Mouse (Mus musculus) ovary, adult 18-20 months (tissue): Measurements from ENCODE around the gene Slc11a1.
"Not testable (repeated sequence)": the region's sequence is repeated elsewhere in the genome, so short reads cannot be mapped to it uniquely, and the experiment has no call there.

Source experiments
- DNase-seq: peaks from one replicate; pipeline ENCODE4 v3.0.0; 2022; ENCODE audit warnings: low spot score, mixed read lengths

Slc11a1 gene

DNA sequence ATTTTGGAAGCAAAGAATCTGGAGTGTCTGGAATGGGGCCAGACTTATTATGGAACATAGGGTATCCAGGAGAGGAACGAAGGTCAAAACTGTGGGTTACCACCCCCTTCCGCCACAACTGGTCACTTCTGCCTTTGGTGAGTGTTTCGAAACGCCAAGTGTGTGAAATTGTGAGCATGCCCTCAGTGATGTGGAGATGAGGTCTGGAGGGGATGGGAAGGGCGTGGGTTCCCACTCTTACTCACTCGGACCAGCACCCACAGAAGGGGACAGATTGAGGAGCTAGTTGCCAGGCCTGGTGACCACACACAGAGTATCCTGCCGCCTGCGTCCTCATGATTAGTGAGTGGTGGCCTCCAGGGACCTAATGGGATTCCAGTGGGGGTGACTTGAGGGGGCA, at the start of gene Slc11a1:
Gene Slc11a1 (plus strand): TSS at position 216 of the 400 bp plus-strand sequence.
- no peak for DNase-seq

DNA sequence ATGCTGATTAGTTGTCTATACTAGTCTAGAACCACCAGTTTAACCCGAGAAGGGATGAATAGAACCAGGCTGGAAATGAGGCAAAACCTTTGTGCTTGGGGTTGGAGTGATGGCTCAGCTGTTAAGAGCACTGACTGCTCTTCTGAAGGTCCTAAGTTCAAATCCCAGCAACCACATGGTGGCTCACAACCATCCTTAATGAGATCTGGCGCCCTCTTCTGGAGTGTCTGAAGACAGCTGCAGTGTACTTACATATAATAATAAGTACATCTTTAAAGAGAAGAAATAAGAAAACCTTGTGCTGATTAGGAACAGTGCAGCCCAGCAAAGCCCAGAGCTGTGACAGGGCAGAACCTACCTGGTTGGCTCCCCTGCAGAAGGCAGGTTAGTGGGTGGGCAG, 48.1 kb upstream of the Slc11a1 start:
- DNase-seq, result not testable (repeated sequence)

DNA sequence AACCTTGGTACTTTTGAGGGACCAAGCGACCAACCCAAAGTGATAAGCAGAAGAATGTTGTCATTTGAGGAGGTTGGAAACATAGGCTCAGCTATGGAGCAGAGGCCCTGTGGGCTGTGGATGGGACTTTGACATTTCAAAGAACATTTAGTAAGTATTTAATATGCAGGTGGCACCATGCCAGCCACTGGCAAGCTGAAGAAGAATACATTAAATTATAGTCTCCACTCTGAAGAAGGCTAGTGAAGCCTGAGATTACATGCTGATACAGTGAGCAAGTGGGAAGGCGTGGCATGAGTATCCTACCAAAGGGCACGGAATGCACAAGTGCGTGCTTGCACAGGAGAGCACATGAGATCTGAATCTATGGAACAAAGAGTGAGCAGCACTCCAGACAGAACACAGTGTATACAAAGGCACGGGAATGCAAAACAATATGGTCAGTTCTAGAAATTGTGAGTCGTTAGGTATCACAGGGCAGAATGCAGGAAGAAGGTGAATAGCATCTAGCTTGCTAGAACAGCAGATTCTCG, 45.0 kb upstream of the Slc11a1 start:
- DNase-seq, result no peak

DNA sequence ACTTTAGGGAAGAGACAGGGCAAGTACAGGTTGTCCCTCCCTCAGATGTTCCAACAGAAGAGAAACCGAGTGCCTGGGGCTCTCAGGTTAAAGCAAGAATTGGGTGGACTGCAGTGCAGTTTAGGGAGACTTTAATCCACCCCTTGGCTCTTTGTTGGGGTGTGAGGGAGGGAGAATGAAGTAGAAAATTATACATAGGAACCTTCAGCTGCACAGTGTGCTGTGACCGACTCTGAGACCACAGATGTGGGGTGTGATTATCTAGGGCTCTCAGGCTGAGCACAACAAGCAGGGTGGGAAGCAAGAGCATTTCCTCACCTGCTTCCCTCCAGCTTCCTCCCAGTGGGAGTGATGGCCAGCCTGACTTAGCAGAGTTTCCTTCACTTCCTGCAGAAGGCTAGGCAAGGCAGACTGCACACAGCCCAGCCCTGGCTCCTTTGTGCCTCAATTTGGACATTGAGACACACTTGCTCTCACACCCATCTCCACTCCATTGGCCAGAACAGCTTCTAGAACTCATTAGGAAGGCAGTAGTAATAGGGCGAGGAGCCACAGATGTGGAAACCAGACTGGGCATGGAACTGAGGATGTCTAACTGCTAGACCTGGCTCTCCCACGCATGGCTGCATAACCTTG, 43.8 kb upstream of the Slc11a1 start:
- DNase-seq, result no peak

DNA sequence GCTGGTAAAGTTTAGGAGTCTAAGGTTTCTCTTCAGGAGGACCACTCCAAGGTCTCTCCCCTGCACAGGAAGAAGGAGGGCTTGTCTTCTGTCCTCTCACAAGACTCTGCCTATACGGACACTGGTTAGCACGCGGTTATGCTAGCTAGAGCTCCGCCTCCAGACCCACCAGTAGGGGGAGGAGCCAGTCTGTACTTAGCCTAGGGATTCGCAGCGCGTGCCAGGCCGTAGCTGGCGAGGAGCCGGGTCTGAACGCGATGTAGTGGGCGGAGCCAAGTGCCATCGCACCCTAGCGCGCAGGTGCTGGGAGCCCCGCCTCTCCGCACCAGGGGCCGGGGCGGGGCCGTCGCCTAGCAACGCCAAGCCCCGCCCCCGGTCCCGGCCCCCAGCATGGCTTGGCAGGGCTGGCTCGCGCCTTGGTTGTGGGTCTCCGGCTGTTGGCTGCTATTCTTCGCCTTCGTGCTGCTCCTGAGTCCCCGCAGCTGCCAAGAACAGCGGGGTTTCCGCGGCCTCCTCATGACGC, 42.7 kb upstream of the Slc11a1 start:
- peak; percentile 96 for DNase-seq

DNA sequence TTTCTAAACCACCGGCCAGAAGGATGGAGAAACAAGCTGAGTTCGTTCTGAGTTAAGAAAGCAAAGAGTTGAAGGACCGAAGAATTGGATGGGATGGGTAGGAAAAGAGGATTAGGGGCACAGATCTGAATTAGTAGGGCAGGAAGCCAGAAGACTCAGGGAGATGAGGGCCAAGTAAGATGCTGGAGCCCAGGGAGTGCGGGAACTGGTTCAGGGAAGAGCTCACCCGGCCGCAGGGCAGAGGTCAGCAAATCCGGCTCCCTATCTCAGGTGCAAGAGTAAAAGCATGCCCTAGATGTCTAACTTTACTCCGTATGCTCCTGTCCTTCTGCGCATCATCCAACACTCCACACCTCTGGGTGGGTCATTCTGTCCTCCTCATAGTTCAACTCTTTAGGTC, 42.1 kb upstream of the Slc11a1 start:
- DNase-seq, result no peak

DNA sequence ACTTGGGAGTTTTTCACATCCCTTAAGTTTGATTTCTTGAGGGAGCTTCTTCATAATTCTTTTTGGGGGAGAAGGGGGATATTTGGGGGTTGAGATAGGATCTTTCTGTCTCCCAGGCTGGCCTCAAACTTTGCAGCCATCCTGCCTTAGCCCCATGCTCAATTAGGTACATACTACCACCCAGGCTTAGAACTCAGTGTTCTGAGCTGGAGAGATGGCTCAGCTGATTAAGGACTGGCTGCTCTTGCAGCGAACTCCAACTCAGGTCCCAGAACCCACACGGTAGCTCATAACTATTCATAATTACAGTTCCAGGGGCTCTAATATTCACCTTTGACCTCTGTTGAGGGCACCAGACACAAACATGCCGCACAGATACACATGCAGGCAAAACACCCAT, 40.4 kb upstream of the Slc11a1 start:
- no peak for DNase-seq

DNA sequence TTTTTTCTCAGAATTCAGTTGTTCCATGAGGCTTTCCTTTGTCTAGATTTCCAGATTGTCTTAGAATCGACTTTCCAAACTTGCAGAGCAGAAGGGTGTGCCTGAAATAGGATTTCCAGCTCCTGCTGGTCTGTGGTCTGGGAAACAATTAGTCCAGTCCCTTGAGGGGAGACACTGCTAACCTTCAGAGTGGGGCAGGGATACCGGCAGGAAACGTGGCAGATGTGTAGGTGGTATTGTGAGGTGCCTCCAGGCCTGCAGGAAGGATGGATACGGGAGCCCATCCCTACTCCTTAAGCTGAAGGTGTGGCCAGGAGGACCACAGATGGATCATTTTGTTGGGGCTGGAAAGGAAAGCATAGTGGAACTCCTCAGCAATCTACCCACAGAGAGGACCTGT, 40.0 kb upstream of the Slc11a1 start:
- DNase-seq, result no peak

DNA sequence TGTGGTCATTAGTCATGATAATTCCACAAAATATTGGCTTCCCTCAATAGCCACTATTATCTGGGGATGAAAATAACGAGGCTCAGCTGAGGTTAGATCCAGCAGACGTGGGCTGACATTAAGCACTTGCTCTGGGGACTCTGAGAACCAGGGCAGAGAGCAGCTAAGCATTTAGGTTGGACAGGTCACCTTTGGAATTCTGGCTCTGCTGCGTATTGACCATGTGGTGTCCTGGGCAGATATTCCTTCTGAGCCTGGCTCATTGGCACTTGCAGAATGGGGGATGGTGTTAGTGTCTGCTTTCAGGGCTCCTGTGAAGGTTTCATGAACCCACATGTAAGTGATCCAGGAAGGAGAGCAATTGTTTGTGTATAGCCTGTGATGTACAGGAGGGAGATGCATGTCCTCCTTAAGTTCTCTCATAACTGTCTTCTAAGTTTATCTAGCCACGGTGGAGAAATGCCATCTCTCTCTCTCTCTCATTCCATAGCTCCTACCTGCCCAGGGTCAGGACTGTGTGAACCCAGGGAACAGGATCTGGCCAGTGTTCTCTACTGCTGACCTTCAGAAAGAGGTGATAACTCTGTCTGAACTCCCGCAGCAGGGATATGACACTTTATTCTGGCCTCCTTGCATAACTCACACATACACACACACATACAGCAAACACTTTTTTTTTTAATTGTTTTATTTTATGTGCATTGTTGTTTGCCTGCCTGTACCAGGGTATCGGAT, 39.4 kb upstream of the Slc11a1 start:
- DNase-seq, result no peak

DNA sequence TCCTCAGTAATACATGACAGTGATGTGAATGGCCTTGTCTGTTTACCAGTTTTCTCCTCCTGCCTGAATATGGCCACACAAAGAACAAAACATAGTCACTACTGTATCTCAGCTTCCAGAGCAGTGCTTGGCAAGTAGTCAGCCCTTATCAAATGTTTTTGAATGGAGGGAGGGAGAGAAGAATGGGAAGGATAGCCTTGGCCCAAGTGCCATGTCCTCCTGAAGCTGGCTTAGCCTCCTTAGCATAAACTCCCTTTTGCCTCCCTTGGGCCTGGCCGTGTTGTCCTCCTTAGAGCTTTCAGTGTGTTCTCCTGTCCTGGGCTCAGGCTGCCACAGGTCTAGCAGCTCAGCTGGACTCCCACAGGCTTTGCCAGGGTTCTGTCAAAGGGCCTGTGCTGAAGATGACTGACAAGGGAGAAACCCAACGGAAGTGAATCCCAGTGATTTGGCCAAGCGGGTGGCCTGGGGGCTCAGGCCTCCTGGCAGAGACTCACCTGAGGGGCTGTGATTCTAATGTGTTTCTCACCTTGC, 37.7 kb upstream of the Slc11a1 start:
- DNase-seq, result peak; percentile 61

DNA sequence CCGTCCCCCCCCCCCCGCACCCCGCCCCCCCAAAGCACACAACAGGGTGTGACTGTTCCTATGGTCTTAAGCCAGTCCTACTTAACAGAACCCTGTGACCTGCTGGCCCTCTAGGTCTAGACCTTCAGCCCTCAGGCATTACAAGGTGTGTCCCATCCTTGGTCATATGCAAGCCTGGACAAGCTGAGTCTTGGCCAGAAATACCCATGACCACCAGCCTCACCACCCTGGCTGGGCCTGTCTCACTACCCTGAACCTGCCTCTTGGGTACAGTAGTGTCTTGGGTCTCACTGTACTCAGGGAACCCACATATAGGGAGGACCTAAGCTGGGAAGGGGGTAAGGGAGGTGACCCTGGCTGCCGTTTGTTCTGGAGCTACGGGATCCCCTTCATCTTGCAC, 37.0 kb upstream of the Slc11a1 start:
- no peak for DNase-seq

DNA sequence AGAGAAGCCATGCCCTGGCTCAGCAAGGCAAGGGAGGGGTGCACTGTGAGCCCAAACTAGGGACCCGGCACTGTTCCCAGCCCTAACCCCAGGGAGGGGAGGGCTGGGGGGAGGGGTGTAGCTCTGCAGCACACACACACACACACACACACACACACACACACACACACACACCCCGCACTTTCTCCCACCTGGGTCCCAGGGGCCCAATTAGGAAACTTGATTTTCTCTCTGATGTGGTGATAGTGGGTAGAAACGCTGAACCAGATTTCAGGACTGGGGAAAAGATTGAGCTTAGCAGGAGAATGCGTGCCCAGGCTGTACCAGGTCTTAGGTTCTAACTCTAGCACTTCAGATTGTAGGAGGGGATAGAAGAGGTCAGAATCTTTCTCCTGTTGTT, 36.4 kb upstream of the Slc11a1 start:
- no peak for DNase-seq

DNA sequence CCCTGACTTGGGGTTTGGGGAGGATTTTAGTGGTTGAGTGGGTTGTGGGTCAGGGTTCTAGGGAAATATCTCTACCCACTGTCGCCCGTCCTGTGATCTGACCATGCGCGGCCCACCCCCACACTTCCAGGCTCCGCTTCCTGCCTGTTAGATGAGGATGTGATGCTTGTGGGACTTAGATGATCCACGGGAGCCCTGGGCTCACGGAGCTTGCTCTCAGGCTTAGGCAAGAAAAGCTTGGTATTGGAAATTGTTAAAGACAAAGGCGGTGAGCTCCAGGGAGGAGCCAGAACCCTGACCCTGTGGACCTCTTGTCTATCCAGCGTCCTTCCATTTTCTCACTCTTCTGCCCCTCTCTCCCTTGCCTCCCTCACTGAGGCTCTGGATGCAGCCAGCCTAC, 35.1 kb upstream of the Slc11a1 start:
- no peak for DNase-seq

DNA sequence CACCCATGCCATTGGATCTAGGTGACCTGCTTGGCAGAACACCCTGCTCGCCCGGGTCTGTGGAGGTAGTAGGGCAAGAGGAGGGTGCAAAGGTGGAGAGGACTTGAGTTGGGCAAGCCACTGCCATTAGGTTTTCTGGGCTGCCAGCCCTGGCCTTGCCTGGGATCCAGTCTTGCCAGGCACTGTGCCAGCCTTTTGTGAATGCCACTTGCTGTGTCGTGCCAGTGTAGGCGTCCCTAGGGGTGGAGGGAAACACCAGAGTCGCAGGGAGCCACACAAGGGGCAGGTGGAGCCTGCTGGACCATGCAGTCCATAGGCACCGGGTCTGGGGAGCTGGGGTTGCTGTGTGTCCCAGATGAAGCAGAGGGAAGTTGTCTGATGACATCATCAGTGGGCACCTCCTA, 34.6 kb upstream of the Slc11a1 start:
- DNase-seq, result no peak

DNA sequence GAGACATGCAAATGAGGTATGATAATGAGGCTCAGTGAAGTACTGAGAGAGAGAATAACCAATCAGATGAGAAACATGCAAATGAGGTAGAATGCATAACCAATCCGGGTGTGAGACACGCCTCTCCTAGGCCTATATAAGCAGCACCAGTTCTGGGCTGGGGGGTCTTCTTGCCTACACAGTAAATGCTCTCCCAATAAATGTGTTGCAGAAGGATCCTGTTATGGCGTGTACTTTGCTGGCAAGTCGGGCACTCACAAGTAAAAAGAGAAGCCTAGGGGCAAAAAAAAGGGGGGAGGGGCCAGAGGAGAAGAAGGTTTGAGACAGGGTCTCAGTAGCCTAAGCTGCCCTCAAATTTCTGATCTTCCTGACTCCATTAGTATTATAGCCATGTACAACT, 34.0 kb upstream of the Slc11a1 start:
- not testable (repeated sequence) for DNase-seq

DNA sequence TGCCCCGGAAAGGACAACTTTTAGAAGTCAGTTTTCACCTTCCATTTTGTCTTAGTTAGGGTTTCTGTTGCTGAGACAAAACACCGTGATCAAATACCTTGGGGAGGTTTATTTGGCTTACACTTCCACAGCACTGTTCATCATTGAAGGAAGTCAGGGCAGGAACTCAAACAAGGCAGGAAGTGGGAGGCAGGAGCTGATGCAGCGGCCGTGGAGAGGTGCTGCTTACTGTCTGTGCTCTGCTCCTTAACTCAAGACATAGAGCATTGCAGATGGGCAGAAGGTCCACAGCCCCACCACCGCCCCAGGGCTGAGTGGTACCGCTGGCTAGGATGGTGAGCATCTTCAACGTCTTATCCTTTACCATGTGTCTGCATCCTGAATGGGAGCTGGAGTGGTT, 33.1 kb upstream of the Slc11a1 start:
- no peak for DNase-seq

DNA sequence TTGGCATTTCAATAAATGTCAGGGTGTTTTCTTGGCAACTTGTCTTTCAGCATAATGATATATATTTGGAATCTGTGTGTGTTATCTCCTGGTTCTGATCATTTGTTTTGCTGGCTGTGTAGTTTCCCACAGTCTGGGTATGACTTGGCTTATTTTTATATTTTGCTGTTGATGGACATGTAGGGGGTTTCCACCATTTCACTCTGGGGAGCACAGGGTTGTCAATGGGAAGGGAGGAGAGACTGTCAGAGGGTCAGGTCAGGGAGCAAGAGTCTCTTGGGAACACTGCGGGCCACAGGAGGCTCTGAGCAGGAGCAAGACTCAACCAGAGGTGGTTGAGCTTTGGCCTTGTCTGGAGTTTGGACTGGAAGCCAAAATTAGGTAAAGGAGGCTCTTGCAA, 32.7 kb upstream of the Slc11a1 start:
- no peak for DNase-seq

DNA sequence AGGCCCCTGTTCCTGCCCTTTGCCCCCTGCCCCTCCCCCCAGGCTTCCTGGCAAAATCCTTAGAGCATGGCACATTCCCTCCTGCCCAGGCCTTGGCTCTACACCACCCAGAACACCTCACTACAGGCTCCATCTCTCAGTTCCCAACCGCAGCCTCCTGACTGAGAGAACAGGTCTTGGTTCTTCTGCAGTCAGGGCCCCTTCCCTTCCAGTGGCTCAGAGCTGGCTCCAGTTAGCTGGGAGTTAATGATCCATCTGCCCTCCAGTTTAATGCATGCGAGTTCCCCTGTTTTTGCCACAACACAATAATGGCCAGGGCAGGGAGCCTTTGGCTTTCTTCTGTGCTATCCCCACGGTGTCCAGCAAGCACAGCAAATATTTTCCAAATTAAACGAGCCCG, 31.8 kb upstream of the Slc11a1 start:
- DNase-seq, result no peak

DNA sequence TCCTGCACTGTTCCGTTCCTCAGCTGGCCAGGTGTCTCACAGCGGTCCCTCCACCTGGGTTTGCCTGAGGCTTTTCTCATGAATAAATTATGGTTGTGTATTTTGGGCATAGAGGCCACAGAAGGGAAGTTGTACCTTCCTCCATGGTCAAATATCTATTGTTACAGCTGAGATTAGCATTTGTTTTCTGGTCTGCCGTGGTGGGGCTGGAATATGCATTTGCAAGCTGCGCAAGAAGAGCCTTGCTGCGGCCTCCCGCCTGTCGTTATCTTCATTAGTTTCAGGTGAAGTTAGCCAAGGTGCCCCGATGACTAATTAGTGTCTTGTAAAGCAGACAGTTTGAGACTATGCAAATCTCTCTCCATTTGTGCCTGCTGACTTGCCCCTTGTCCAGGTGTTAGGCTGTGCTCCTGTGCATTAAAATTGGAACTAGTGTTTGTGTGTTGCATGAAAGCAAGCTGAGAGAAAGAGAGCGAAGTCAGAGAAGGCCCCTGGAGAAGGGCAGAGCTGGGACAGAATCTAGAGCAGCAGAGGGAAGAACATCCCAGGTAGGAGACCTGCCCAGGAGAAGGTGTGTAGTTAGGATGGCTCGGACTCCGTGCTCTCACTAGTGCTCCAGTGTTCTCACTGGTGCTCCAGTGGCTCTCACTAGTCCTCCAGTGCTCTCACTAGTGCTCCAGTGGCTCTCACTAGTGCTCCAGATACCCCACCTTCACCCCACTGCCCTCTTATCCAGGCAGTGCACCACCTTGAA, 30.7 kb upstream of the Slc11a1 start:
- DNase-seq, result no peak

DNA sequence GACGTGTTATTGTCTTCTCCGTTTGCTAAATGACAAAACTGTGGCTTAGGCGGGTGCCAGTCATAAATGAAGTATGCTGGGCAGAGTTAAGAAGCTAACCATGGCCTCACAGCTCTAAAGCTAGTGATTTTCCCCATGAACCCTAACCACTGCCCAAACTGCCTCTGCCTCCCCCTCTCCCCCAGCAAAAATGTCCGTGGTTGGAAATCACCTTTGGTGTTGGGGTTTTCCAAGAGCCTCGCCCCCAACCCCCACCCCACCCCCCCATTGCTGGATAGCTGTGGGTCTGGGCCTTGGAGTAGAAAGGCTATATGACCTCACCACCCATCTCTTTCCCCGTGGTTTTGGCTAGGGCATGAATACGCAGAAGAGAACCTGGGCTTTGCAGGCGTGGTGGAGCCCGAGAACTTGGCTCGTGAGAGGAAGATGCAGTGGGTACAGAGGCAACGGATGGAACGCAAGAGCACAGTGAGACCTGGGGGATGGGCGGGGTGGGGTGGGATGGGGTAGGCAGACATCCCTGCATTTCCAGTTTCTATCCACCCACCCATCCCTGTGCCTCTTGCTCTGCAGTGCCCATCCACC, 23.7 kb upstream of the Slc11a1 start:
- no peak for DNase-seq

DNA sequence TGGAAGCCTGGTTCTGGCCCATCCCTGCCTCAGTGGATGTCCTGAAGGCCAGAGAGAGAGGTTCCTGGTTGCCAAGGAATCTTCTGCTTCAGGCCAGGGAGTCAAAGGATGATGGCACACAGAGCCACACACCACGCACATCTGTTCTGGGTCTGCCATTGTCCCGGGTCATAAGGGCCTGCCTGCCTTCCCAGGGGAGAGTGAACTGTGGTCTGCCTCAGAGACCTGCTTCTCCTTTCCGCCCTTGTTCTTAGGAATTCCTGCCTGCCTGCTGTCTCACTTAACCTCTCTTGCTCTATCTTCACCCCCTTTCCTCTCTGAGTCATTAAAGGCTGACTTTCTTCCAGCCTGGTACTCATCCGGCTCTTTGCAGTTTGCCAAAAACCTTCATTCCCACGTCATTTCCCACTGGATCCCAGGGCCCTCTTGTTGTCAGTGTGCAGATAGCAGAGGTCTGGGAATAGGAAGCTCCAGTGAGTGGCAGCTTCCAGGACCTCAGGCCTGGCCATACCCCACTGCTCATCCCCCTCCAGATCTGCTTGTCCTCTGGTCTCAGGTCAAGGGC, 22.4 kb upstream of the Slc11a1 start:
- DNase-seq, result no peak
